10 mouse cellular contexts compared by ENCODE assay signal in the genomic region with DNA sequence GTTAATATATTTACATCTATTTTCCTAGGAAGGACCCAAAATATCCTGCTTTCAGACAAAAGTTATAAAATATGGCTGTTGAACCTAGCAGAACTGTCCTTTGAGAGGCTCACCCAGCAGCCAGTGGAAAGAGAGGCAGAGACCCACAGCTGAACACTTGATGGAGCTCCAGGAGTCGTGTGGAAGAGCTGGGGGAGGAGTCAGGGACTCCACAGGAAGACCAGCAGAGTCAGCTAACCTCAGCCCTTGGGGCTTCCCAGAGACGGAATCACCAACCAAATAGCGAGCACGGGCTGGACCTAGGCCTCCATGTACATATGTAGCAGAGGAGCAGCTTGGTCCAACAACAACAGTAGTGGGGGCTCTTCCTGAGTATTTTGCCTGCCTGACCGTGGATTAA. TPM values are rescaled to one million over a fixed set of nuclear protein-coding genes. Genes with fewer than 3 reads are reported as not detected.
DNase-seq lines count a peak whose midpoint lies in the region; ATAC-seq and TF ChIP-seq lines count a peak whose summit lies in the region.
"Had no signal": no experiment of that assay in that cellular context is flagged by ENCODE, and none has a peak within 500 bp of the region (broad histone marks: within the 10 kb centered on the region; RNA-seq: fewer than 3 reads in every experiment).

No protein-coding gene starts in this region.

- TF ChIP-seq CTCF in layer of hippocampus, adult 2 months (conservative IDR thresholded peaks at IDR 0.05) = peak; percentile 46

- intact Hi-C loops in left cerebral cortex, postnatal 4 days (cut with DNase I) = no loop called here

- peak; percentile 35; the same call in 1 of the 2 replicates for ATAC-seq in megakaryocyte, adult 5-6 weeks (ENCODE audit: poor library complexity, severe bottlenecking)

- no peak overlapping the region for H3K27ac ChIP-seq in layer of hippocampus, adult 2 months
- H3K27ac ChIP-seq: limb, embryonic 10.5 days; stomach, embryonic 15.5 days had no signal

- peak; percentile 24 for DNase-seq in adrenal gland, postnatal 14 days
- no peak for DNase-seq in adrenal gland, postnatal 4 days (ENCODE audit: low spot score in 2 of 2)
- no peak for DNase-seq in layer of hippocampus, adult 2 months (ENCODE audit: low spot score in 2 of 2)
- no peak for DNase-seq in layer of hippocampus, postnatal 36 days
- peak; percentile 25 for DNase-seq in heart, postnatal 4 days
- DNase-seq in left cerebral cortex, postnatal 4 days = no peak
- no peak for DNase-seq in urinary bladder, adult 18-20 months (ENCODE audit: low spot score in 2 of 2)

- H3K4me3 ChIP-seq in layer of hippocampus, adult 2 months = no peak overlapping the region
- H3K4me3 ChIP-seq: limb, embryonic 10.5 days; stomach, embryonic 15.5 days had no signal

RNA-seq across cellular contexts. Expression of a gene that starts 38.6 kb away (rescaled TPM):
- 54.2 and 59.4 TPM in 2 replicates for total RNA-seq in adrenal gland, postnatal 14 days (2021)
- total RNA-seq in adrenal gland, postnatal 4 days (2021) = 10 to 100 TPM; 52.2 to 55.8 TPM
- 10 to 100 TPM; 33.9 to 34.0 TPM for total RNA-seq in layer of hippocampus, adult 2 months (2021)
- 10 to 100 TPM; 41.3 to 45.4 TPM for total RNA-seq in layer of hippocampus, postnatal 36 days (2021)
- total RNA-seq in heart, postnatal 4 days (2021) = 10 to 100 TPM; 50.0 to 53.0 TPM
- total RNA-seq in megakaryocyte, adult 5-6 weeks (2015) = 86.4 and 89.9 TPM in 2 replicates
- total RNA-seq in megakaryocyte, adult 5-6 weeks (2017) = 35.2 and 48.5 TPM in 2 replicates
- total RNA-seq in left cerebral cortex, postnatal 4 days (2021) = 10 to 100 TPM; 51.7 to 60.8 TPM

Comparison
In these comparisons a context has a peak if more than half of its experiments do, and no peak if none do; other contexts are left out.
1. DNase-seq: peak in adrenal gland, postnatal 14 days (single experiment) and heart, postnatal 4 days (single experiment); none in adrenal gland, postnatal 4 days (0 of 2), layer of hippocampus, adult 2 months (0 of 2), layer of hippocampus, postnatal 36 days (0 of 2), left cerebral cortex, postnatal 4 days (single experiment) and urinary bladder, adult 18-20 months (0 of 2).